Mouse (Mus musculus): ENCODE data around the gene Adamtsl5. TPM values are rescaled to one million over a fixed set of nuclear protein-coding genes. Genes with fewer than 3 reads are reported as not detected.

Gene Adamtsl5
- polyA plus RNA-seq, 1 experiment from 2014 or later = 8.7 TPM

DNA sequence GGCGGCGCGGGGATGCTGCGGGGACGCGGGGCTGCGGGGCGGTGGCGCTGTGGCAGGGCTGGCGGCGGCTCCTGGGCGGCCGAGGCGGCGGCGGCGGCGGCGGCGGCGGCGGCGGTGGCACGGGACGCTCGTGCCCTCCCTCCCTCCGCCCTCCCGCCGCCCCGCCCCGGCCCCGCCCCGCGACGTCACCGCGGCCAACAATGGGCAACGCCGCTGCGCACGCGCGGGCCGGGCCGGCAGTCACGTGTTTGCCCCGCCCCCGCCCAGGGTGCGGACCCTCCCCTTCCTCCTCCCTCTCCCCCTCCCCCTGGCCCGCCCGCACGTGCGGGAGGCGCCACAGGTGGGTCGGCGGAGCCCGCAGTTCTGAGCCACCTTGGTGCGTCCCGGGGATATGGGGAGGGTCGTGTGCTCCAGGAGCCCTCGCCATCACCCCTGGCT lies 39.3 kb upstream of the Adamtsl5 start, which contains the start of gene Mex3d:
Gene Mex3d (minus strand): TSS at position 138 of the 438 bp plus-strand sequence.
- ATAC-seq (replicated peaks; ENCODE audit: low FRiP score, low TSS enrichment, low read depth) (peak; percentile 52; the same call in 1 of the 2 replicates), DNase-seq (ENCODE audit: low spot score) (peak; percentile 94)
- peak within 1 kb of the TSS; percentile 81 for H3K4me3 ChIP-seq (ENCODE audit: low read depth, low read length)
- H3K36me3 ChIP-seq (ENCODE audit: control insufficient read depth, insufficient read depth, low read length) = peaks cover 35% of the 10 kb centered on the region
- H3K27ac ChIP-seq (ENCODE audit: low read depth) = peak within 1 kb of the TSS; percentile 80
- 3% methylated on average over 7 of the region's 61 CpGs for WGBS
- no peaks in the 10 kb centered on the region for H3K9me3 ChIP-seq (ENCODE audit: control insufficient read depth, low read length)
- H3K27me3 ChIP-seq (replicated peaks; ENCODE audit: control insufficient read depth, insufficient read depth, low read length) = no peaks in the 10 kb centered on the region
- peak within 1 kb of the TSS; percentile 65 for H3K9ac ChIP-seq (ENCODE audit: low read length)
- peaks cover 31% of the 10 kb centered on the region for H3K4me1 ChIP-seq (replicated peaks; ENCODE audit: control insufficient read depth, insufficient read depth, low read length)
- peak within 1 kb of the TSS; percentile 74 for H3K4me2 ChIP-seq (ENCODE audit: low read length)

DNA sequence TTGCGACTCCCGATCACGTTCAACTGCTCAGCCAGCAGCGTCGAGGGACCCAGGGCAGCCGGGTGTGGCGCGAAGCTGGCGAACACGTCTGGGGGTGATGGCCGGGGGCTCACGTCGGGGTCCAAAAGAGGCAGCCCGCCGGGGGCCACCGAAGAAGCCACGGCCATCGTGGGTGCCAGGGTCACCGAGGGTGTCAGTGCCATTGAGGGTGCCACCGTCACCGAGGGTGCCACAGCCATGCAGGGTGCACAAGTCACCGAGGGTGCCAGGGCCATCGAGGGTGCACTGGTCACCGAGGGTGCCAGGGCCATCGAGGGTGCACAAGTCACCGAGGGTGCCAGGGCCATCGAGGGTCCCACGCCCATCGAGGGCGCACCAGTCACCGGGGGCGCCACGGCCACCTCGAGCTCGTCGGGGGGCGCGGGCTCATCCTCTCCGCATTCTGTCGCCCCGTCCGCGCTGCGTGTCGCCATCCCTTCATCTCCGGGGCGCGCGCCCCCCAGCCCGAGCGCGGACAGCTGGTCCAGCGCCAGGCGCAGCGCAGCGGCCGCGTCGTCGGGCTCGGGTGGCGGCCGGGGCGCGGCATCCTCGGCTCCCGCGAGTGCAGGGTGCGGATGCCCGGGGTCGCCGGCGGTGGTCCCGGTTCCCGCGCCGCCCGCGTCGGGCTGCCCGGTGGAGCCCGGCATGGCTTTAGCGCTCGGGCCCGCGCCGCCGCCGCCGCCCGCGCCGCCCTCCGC lies 38.7 kb upstream of the Adamtsl5 start:
- DNase-seq (ENCODE audit: low spot score) (no peak), ATAC-seq (replicated peaks; ENCODE audit: low FRiP score, low TSS enrichment, low read depth) (peak; percentile 8; the same call in 1 of the 2 replicates)
- Histone ChIP-seq H3K27ac (ENCODE audit: low read depth) (peak overlapping the region; percentile 80), H3K9me3 (ENCODE audit: control insufficient read depth, low read length) (no peaks in the 10 kb centered on the region), H3K4me2 (ENCODE audit: low read length) (peak overlapping the region; percentile 74), H3K36me3 (ENCODE audit: control insufficient read depth, insufficient read depth, low read length) (peaks cover 35% of the 10 kb centered on the region), H3K4me3 (ENCODE audit: low read depth, low read length) (peak overlapping the region; percentile 81), H3K27me3 (replicated peaks; ENCODE audit: control insufficient read depth, insufficient read depth, low read length) (no peaks in the 10 kb centered on the region), H3K4me1 (replicated peaks; ENCODE audit: control insufficient read depth, insufficient read depth, low read length) (peaks cover 31% of the 10 kb centered on the region), H3K9ac (ENCODE audit: low read length) (peak overlapping the region; percentile 65)
- WGBS = under 1% methylated on average over 89 of the region's 94 CpGs

DNA sequence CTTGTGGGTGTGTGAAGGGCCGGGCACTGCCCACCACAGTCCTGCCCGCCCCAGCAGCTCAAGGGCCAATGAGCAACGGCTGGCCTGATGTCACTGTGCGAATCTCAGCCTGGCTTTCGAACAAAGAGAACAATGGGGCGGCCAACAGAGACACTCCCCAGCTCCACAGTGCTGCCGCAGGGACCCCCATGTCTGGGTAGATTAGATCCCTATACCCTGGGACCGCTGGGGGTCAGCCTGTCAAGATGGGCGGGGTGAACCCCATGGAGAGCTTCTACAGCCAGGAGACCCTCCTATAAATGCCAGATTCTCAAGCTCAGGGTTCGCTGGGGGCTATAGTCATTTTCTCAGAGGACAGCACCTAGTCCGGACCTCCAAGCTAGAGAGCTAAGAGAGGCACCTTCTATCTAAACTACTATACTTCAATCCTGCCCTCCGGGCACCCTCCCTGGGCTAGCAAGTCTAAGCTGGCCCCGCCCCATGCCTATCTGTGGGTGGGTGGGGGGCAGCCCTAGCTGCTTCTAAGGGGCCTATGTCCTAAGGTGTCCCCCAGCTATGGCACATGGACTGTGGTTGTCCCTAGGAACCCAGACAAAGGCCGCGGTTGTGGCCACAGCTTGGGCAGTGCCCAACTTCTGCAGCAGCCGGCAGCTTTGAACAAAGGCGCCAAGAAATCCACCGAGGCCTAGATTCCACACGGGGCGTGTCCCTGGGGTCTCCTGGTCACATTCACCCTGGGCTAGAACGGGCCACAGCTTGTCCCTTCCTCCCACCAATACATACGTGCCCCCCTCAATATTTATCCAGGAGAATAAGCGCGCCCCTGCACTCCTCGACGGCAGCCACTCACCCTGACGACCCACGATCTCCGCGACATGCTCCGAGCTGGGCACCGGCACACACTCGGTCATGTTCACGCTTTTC lies 37.9 kb upstream of the Adamtsl5 start:
- 1% methylated on average over 34 of the region's 34 CpGs for WGBS
- H3K9ac ChIP-seq (ENCODE audit: low read length) = peak overlapping the region; percentile 65
- H3K9me3 ChIP-seq (ENCODE audit: control insufficient read depth, low read length) = no peaks in the 10 kb centered on the region
- peak overlapping the region; percentile 80 for H3K27ac ChIP-seq (ENCODE audit: low read depth)
- H3K4me1 ChIP-seq (replicated peaks; ENCODE audit: control insufficient read depth, insufficient read depth, low read length) = peaks cover 31% of the 10 kb centered on the region
- DNase-seq (ENCODE audit: low spot score) = peak; percentile 79
- peak; percentile 37 for ATAC-seq (replicated peaks; ENCODE audit: low FRiP score, low TSS enrichment, low read depth)
- peak overlapping the region; percentile 81 for H3K4me3 ChIP-seq (ENCODE audit: low read depth, low read length)
- no peaks in the 10 kb centered on the region for H3K27me3 ChIP-seq (replicated peaks; ENCODE audit: control insufficient read depth, insufficient read depth, low read length)
- peaks cover 35% of the 10 kb centered on the region for H3K36me3 ChIP-seq (ENCODE audit: control insufficient read depth, insufficient read depth, low read length)
- peak overlapping the region; percentile 74 for H3K4me2 ChIP-seq (ENCODE audit: low read length)

DNA sequence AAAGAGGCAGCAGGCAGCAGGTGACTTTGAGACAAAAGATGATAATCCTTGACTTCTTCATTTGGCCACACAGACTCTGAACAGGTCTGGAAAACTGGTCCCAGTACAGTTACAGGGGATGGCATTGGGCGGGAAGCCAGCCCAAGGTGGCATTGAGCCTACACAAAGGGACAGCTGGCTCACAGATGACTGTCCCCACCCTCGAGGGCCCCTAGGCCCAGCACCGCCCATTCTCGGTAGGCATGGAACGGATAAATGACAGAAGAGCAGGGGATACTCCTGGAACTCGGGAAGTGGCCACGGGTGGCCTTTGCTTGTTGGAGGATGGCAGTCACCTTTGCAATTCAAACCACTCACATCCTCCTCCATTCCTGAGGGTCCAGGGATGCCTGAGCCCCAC lies 37.1 kb upstream of the Adamtsl5 start:
- peak overlapping the region; percentile 81 for H3K4me3 ChIP-seq (ENCODE audit: low read depth, low read length)
- H3K9ac ChIP-seq (ENCODE audit: low read length) = peak overlapping the region; percentile 65
- H3K36me3 ChIP-seq (ENCODE audit: control insufficient read depth, insufficient read depth, low read length) = peaks cover 37% of the 10 kb centered on the region
- H3K4me2 ChIP-seq (ENCODE audit: low read length) = peak overlapping the region; percentile 74
- H3K9me3 ChIP-seq (ENCODE audit: control insufficient read depth, low read length) = no peaks in the 10 kb centered on the region
- H3K4me1 ChIP-seq (replicated peaks; ENCODE audit: control insufficient read depth, insufficient read depth, low read length) = peaks cover 31% of the 10 kb centered on the region
- WGBS = 22% methylated on average over 7 of the region's 7 CpGs
- DNase-seq (ENCODE audit: low spot score) = no peak
- ATAC-seq (replicated peaks; ENCODE audit: low FRiP score, low TSS enrichment, low read depth) = no peak
- peak overlapping the region; percentile 80; the same call in 1 of the 2 replicates for H3K27ac ChIP-seq (ENCODE audit: low read depth)
- no peaks in the 10 kb centered on the region for H3K27me3 ChIP-seq (replicated peaks; ENCODE audit: control insufficient read depth, insufficient read depth, low read length)

DNA sequence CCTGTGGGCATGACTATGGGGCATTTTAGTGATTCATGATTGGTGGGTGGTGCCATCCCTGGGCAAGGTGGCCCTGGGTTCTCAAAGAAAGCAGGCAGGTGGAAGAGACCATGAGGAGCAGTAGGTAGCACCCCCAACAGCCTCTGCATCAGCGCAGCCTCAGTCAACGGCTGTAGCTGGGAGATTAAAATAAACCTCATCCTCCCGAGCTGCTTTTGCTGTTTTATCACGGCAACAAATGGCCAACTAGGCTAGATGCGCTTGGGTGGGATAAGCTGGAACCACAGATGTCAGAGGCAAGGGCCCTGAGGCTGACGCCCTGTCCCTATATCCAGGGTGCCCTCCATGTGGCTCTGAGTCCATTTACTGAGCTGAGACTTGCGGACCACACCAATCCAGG lies 36.5 kb upstream of the Adamtsl5 start:
- H3K9ac ChIP-seq (ENCODE audit: low read length) = no peak overlapping the region; the same call in 1 of the 2 replicates
- H3K36me3 ChIP-seq (ENCODE audit: control insufficient read depth, insufficient read depth, low read length) = peaks cover 41% of the 10 kb centered on the region
- no peak for DNase-seq (ENCODE audit: low spot score)
- peak overlapping the region; percentile 74 for H3K4me2 ChIP-seq (ENCODE audit: low read length)
- H3K4me3 ChIP-seq (ENCODE audit: low read depth, low read length) = peak overlapping the region; percentile 81
- peaks cover 31% of the 10 kb centered on the region for H3K4me1 ChIP-seq (replicated peaks; ENCODE audit: control insufficient read depth, insufficient read depth, low read length)
- 76% methylated on average over 7 of the region's 7 CpGs for WGBS
- no peaks in the 10 kb centered on the region for H3K9me3 ChIP-seq (ENCODE audit: control insufficient read depth, low read length)
- H3K27me3 ChIP-seq (replicated peaks; ENCODE audit: control insufficient read depth, insufficient read depth, low read length) = no peaks in the 10 kb centered on the region
- no peak for ATAC-seq (replicated peaks; ENCODE audit: low FRiP score, low TSS enrichment, low read depth)
- H3K27ac ChIP-seq (ENCODE audit: low read depth) = no peak overlapping the region

DNA sequence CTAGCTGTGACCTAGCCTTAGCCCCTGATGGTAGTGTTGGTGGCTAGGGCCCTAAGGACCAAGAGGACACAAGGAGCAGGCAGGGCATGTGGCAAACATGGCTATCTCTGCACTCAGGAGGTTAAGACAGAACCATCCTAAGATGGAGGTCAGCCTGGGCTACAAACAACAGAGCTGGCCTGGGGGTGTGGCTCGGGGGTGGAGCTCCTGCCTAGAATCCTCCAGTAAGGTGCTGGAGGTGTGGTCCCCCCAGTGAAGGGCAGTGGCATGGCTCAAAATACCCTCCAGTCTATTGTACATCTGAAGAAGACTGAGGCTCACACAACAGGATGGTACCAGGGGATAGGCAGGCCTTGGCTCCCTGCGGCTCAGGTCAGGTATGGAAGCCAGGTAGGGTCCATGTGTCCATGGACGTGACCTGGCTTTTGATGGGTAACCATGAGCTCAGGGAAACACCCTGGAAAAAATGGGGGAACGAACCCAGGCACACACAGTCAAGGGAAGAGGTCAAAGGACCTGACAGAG lies 36.0 kb upstream of the Adamtsl5 start:
- Histone ChIP-seq H3K4me2 (ENCODE audit: low read length) (peak overlapping the region; percentile 74), H3K4me3 (ENCODE audit: low read depth, low read length) (no peak overlapping the region)
- WGBS = 82% methylated on average over 4 of the region's 4 CpGs

DNA sequence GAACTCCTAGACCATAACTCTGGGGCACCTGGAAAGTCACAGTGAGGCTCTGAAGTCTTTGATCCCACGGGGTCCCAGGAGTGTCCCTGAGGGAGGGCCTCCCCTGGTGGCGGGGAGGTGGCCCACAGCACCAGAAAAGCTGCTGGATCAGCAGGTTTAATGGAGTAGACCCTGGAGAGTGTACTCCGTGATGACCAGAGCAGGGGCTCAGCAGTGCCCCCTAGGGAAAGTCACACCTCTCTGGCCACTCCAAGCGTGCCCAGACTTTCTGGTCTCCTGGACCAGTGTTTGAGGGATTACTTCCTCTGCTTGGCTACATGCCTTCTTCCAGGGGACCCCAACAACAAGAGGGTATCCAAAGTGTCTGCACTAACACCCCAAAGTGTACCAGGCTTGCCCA lies 35.2 kb upstream of the Adamtsl5 start:
- Histone ChIP-seq H3K9ac (ENCODE audit: low read length) (no peak overlapping the region), H3K4me2 (ENCODE audit: low read length) (no peak overlapping the region), H3K27me3 (replicated peaks; ENCODE audit: control insufficient read depth, insufficient read depth, low read length) (no peaks in the 10 kb centered on the region), H3K36me3 (ENCODE audit: control insufficient read depth, insufficient read depth, low read length) (peaks cover 44% of the 10 kb centered on the region), H3K4me3 (ENCODE audit: low read depth, low read length) (no peak overlapping the region), H3K27ac (ENCODE audit: low read depth) (no peak overlapping the region), H3K9me3 (ENCODE audit: control insufficient read depth, low read length) (no peaks in the 10 kb centered on the region), H3K4me1 (replicated peaks; ENCODE audit: control insufficient read depth, insufficient read depth, low read length) (peaks cover 26% of the 10 kb centered on the region)
- ATAC-seq (replicated peaks; ENCODE audit: low FRiP score, low TSS enrichment, low read depth) (no peak), DNase-seq (ENCODE audit: low spot score) (no peak)
- 62% methylated on average over 4 of the region's 4 CpGs for WGBS

More for the DNA sequence above, 36.0 kb upstream of the Adamtsl5 start:
- Histone ChIP-seq H3K27ac (ENCODE audit: low read depth) (no peak overlapping the region), H3K9me3 (ENCODE audit: control insufficient read depth, low read length) (no peaks in the 10 kb centered on the region), H3K9ac (ENCODE audit: low read length) (no peak overlapping the region), H3K4me1 (replicated peaks; ENCODE audit: control insufficient read depth, insufficient read depth, low read length) (peaks cover 31% of the 10 kb centered on the region), H3K27me3 (replicated peaks; ENCODE audit: control insufficient read depth, insufficient read depth, low read length) (no peaks in the 10 kb centered on the region), H3K36me3 (ENCODE audit: control insufficient read depth, insufficient read depth, low read length) (peaks cover 44% of the 10 kb centered on the region)
- DNase-seq (ENCODE audit: low spot score) = no peak
- no peak for ATAC-seq (replicated peaks; ENCODE audit: low FRiP score, low TSS enrichment, low read depth)

DNA sequence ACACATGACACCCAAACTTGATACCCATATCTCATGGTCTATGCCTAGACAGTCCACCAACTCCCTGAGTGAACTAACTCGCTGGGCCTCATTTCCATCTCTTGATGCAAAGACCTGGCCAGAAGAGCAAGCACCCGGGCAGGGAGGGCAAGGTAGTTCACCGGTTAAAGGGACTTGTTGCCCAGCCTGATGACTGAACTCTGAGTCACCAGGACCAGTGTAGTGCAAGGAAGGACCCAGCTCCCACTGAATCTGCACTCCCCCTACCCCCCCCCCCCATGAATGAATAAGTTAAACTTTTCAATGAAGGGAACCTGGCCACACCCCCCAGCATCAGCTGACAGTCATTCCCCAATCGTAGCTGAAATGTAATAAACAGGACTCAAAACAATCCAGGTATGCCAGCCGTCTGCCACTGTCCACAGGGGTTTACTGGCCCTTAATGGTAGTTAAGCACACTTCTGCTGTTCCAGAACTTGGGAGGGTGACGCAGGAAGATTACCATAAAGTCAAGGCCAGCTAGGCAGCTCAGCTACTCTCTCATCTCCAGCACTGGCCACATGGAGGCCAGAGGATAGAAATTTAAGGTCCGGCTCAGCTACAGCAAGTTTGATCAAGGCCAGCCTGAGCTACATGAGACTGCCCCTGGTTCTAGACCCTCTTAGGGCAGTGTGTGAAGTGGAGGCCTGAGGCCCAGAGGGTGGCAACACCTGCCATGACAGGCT lies 34.6 kb upstream of the Adamtsl5 start:
- Histone ChIP-seq H3K27ac (ENCODE audit: low read depth) (no peak overlapping the region), H3K4me1 (replicated peaks; ENCODE audit: control insufficient read depth, insufficient read depth, low read length) (peaks cover 21% of the 10 kb centered on the region), H3K4me3 (ENCODE audit: low read depth, low read length) (no peak overlapping the region), H3K9ac (ENCODE audit: low read length) (no peak overlapping the region), H3K9me3 (ENCODE audit: control insufficient read depth, low read length) (no peaks in the 10 kb centered on the region), H3K36me3 (ENCODE audit: control insufficient read depth, insufficient read depth, low read length) (peaks cover 44% of the 10 kb centered on the region), H3K4me2 (ENCODE audit: low read length) (no peak overlapping the region), H3K27me3 (replicated peaks; ENCODE audit: control insufficient read depth, insufficient read depth, low read length) (no peaks in the 10 kb centered on the region)
- 76% methylated on average over 7 of the region's 7 CpGs for WGBS
- ATAC-seq (replicated peaks; ENCODE audit: low FRiP score, low TSS enrichment, low read depth) = no peak
- no peak for DNase-seq (ENCODE audit: low spot score)
